Mouse (Mus musculus) left cerebral cortex, adult 18-20 months (tissue): ENCODE measurements around the gene Gng7. TPM values are rescaled to one million over a fixed set of nuclear protein-coding genes. Genes with fewer than 3 reads are reported as not detected.
A peak's percentile ranks its signal among the peaks of the same experiment; 100 is the strongest.
"Not testable (repeated sequence)": the region's sequence is repeated elsewhere in the genome, so short reads cannot be mapped to it uniquely, and the experiment has no call there.

Experiments
- DNase-seq, 2 experiments: peaks; one replicate each; pipeline ENCODE4 v3.0.0; 2021 to 2022; ENCODE audit warnings: low spot score in 2 of 2, mixed read lengths in 1 of 2
- total RNA-seq, 2 experiments: library from RNA; stranded (reverse); gene quantifications; 2 replicates each; pipeline ENCODE4 v1.2.3; 2021

Gng7 gene
- total RNA-seq, 2 experiments from 2014 or later = 107 to 137 TPM

DNA sequence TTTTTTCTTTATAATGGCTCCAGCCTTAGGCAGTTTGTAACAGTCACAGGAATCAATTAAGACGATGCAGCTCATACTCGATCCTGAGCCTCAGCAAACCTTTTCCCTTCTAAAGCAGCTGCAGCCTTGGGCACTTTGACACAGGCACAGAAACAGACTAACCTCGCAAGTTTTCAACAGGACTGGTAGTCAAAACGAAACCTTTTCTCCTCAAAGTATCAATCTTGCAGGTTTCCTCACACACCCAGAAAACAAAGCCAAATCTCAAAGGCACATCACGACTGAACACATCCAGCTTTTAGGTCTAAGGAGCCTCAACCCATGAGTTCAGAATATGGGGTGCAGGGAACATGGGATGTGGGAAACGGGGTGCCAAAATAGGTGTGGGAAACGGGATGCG, 17.4 kb downstream of the Gng7 start:
- no peak for DNase-seq

DNA sequence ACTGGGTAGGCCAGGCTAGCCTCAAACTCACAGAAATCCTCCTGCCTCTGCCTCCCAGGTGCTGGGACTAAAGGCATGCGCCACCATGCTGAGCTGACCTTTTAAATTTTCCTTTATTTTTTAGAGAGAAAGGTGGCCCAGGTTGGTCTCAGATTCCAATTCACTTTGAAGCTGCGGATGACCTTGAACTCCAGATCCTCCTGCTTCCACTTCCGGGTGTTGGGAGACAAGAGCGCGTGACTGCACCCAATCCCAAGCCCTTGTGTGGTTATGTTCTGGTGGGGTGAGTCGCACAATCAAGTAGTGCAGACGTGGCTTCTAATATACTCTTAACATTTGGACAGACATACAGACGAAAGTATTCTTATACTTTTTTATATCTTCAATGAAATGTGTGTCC, 18.2 kb downstream of the Gng7 start:
- DNase-seq = no peak

GRCm38 (mm10) chr10:80995091-80995632, 19.6 kb downstream of the Gng7 start:
- DNase-seq = peak; percentile 86 to 91

DNA sequence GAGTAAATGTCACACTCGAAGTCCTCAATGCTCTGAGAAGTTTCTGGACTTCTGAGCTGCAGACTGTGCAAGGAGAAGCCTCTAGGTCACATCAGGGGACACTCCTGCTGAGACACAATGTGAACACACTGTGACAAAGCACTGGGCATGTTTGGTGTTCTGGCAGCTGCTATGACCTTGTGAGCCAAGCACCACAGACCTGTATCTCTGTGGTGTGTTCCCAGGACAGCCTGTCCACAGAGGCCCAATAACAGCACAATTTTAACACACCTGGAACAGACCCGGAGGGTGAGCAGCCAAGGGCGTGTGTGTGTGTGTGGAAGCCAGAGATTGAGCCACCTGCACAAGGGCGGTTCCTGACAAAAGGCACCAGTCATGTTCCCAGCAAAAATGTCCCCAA, 20.1 kb downstream of the Gng7 start:
- no peak for DNase-seq

DNA sequence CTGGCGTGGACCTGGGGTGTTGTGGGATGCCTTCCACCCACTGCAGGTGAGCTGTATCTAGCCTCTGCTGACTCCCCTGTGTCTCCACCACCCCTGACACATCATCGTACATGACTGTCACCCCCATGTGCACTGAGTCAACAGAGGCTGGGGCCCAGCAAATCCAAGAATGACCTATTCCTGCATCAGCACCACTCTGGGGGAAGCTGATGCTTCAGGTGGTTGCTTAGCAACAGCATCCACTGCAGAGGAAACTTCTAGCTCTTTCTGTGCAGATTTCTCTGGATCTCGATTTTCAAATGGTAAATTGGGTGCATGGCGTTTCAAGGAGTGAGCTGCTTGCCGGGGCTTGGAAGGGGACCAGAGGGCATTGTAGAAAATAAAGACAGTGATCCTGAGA, 21.5 kb downstream of the Gng7 start:
- DNase-seq = peak in 1 of 2 experiments; percentile 15

DNA sequence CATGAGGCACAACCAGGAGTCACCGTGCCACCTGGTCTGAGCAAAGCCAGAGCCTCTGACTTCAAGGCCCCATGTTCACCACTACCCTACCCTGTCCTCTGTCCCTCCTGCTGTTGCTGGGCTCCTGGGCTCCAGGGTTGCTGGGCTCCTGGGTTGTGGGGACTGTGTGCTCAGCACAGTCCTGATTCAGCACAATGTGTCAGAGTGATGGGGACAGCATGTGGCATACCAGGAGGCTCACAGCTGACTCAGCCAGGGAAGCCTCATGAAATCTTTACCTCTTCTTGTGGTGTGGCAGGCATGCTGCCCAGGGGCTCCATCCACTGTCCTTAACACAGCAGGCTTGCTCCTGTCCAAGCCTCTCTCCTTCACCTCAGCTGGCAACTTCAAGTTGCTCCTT, 22.8 kb downstream of the Gng7 start:
- no peak for DNase-seq

DNA sequence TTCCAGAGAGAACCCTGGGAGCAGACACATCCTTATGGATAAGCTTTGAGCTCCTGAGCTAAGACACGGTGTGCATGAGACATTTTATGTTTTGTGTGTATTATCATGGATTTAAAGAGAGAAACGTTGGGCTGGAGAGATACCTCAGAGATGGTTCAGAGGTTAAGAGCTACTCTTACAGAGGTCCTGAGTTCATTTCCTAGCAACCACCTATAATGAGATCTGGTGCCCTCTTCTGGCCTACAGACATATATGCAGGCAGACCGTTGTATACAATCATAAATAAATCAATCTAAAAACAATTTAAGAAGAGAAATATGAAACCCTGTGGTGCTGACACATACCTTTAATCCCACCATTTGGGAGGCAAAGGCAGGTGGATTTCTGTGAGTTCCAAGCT, 23.7 kb downstream of the Gng7 start:
- no peak for DNase-seq

DNA sequence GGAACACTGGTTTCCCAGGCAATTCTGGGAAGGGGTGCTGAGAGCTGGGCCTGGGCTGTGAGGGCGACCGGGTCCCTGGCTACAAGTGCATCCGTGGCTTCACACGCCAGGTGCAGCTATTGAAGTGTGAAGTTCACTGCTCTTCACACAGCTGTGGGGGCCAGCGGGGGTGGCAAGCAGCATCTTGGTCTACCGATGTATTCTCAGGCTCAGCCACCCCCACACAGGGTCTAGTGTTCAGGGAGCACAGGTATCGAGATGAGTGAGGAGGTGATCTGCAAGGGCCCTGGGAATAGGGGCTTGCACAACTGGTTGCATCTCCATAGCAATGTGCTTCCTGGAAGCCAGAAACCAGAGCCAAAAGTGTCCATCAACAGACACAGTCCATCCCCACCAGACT, 24.3 kb downstream of the Gng7 start:
- DNase-seq = no peak

GRCm38 (mm10) chr10:80989854-80990253, 24.9 kb downstream of the Gng7 start:
- not testable (repeated sequence) for DNase-seq

GRCm38 (mm10) chr10:80989446-80989845, 25.3 kb downstream of the Gng7 start:
- DNase-seq = no peak

DNA sequence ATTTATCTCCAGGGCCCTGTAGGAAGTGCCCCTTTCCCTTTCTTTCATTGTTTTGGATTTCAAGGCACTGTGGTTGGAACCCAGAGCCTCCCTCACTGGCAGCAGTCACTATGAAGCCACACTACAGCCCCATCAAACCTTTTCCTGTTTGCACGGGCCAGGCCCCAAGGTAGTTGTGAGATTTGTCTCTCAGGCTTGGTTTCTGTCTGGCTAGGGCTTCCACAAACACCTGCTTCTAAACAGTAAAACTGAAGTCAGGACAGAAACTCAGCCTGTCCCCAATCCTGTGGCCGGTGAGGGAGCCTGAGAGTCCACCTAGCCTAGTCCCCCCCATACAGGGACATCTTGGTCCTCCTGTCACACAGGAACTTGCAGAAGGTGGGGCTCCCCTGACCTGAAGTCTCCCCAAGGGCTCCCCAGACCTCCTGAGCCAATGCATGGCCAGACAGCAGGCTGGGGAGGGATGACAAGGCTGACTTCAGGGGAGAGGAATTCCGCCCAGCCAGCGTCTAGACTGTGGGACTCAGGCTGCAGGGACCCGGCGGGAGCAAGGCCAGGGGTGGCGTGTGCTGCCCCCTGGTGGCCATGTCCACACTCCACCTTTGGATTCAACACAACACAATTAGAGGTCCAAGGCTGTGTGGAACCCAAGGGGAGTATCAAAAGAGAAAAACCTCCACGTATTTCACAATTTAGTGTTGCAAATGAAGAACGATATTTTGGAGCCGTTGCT, 26.9 kb downstream of the Gng7 start:
- peak; percentile 71 to 75 for DNase-seq

GRCm38 (mm10) chr10:80986754-80987153, 28.0 kb downstream of the Gng7 start:
- no peak for DNase-seq

DNA sequence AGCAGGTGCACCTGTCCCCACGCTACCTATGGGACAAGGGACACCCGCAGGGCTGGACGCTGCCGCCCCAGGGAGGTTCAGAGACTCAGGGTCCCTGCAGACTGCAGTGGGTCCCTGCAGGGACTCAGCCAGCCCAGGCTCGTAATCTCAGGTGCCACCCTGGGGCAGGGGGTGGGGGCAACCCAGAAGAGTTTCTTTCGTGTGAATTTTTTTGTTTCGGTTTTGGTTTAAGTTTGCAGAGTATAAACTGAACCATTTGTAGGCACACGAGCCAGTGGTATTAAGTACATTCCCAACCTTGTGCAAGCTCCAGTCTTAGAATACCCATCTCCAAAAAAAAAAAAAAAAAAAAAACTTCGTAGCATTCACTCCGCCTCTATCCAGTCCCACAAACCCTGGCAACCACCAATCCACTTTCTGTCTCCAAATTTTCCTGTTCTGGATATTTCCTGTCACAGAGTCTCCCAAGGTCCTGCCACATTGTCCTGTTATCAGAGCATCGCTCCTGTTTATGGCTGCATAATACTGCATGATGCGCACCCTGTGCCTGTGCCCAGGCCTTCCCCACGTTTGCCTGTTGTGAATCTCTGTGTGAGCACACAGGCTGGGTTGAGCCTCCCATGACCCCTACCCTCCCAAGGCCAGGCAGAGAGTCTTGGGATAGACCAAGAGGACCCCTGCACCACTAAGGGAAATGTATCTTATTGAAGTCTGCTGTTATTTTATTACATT, 28.6 kb downstream of the Gng7 start:
- no peak for DNase-seq

- DNase-seq = peak in 1 of 2 experiments; percentile 20
Measured at GRCm38 (mm10) chr10:80985241-80985969, 29.3 kb downstream of the Gng7 start.

- no peak for DNase-seq
Measured at GRCm38 (mm10) chr10:80984223-80984622, 30.5 kb downstream of the Gng7 start.

GRCm38 (mm10) chr10:80982381-80982780, 32.4 kb downstream of the Gng7 start:
- DNase-seq = no peak

- no peak for DNase-seq
Measured at GRCm38 (mm10) chr10:80981564-80982112, 33.1 kb downstream of the Gng7 start.

DNA sequence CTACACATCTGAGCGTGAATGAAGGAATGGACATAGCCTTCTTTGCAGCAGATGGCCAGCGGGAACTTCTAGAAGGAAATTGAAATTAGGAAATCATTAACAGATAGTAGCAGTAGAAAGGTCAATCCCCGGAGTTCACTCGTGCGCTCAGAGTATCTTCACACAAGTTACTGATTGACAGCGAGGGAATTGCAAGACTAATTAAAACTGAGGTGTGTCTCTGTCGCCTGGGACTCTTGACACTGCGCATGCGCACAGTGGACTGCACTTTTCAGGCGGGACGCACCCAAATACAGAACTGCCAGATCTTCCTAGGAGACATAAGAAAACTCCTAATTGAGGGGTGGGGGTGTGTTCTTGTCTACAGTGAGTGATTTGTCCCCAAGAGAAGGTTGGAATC, 39.3 kb downstream of the Gng7 start:
- DNase-seq = no peak

- DNase-seq = no peak
Measured at GRCm38 (mm10) chr10:80973722-80974121, 41.0 kb downstream of the Gng7 start.

DNA sequence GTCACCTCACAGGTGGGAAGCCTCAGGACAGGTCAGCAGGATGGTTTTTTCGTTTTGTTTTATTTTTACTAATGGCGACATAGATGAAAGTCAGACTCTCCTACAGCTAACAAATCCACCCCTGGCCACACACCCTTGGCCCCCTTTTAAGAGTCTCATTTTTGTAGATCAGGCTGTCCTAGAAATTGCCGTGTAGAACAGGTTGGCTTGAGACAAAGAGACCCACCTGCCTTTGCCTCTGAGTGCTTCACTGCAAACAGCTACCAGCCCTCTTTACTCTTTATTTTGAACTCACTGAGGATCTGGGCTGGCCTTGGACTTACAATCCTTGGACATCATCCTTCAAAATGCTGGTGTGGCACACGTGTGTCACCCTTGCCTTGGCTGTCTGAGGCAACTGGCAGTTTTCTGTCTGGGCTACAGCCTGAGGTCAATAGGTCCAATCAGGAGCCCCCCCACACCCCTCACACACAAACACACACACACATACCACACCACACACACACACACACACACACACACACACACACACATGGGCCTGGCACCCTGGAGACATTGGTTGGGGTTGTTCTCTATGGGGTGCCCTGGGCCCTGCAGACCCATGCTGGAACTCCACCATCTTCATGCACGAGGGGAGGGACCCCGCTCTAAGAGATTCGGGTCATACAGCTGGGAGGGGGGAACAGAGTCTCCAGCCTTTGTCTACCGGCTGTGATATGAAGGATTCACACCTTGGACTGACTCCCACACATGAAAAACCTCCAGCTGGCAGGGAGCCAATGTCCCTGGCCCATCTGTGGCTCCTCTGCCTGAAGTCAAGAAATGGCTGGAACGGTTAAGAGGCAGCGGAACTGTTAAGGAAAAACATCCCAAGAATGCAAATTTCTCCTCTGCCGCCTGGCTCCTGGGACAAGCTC, 42.4 kb downstream of the Gng7 start:
- no peak for DNase-seq
